Mouse (Mus musculus) lung, embryonic 14.5 days (tissue): ENCODE measurements around the gene Rnf185. TPM values are rescaled to one million over a fixed set of nuclear protein-coding genes. Genes with fewer than 3 reads are reported as not detected.

Source experiments
- ATAC-seq: fragments of 200-750 bp; cut with Nextera tagmentation; 2 replicates; pipeline ENCODE4 v1.8.0; 2017; ENCODE audit warnings: mild to moderate bottlenecking, moderate TSS enrichment, moderate library complexity; ENCODE audit not compliant: insufficient read depth
- DNase-seq: peaks from one replicate; pipeline ENCODE4 v3.0.0-alpha.2; 2015
- H3K27ac ChIP-seq: fragments of 300-500 bp; sonication (generic); 2 replicates; pipeline ENCODE4 v1.5.1; 2014; ENCODE audit warnings: low read depth, mild to moderate bottlenecking, moderate library complexity
- H3K27me3 ChIP-seq: fragments of 300-500 bp; sonication (generic); 2 replicates; pipeline ENCODE4 v1.6.1; 2014; ENCODE audit warnings: low read length, control low read depth; ENCODE audit not compliant: insufficient read depth
- H3K36me3 ChIP-seq: fragments of 300-500 bp; sonication (generic); 2 replicates; pipeline ENCODE4 v1.6.1; 2014; ENCODE audit warnings: control low read depth; ENCODE audit not compliant: insufficient read depth
- H3K4me1 ChIP-seq: fragments of 300-500 bp; sonication (generic); 2 replicates; pipeline ENCODE4 v1.6.1; 2014; ENCODE audit warnings: antibody characterized with exemption, control low read depth; ENCODE audit not compliant: insufficient read depth
- H3K4me2 ChIP-seq: fragments of 300-500 bp; sonication (generic); 2 replicates; pipeline ENCODE4 v1.6.1; 2014; ENCODE audit warnings: mild to moderate bottlenecking
- H3K4me3 ChIP-seq: fragments of 300-500 bp; sonication (generic); 2 replicates; pipeline ENCODE4 v1.5.1; 2014; ENCODE audit warnings: low read depth, low read length
- H3K9ac ChIP-seq: fragments of 300-500 bp; sonication (generic); 2 replicates; pipeline ENCODE4 v1.6.1; 2014
- H3K9me3 ChIP-seq: fragments of 300-500 bp; sonication (generic); 2 replicates; pipeline ENCODE4 v1.6.1; 2016; ENCODE audit warnings: low read depth, low read length, control low read depth
- CTCF ChIP-seq: IDR thresholded peaks from 2 replicates; pipeline ENCODE4 v1.5.1; 2016; ENCODE audit warnings: antibody characterized with exemption, low read depth
- WGBS: fragments of 180-500 bp; shearing (Covaris S2); extraction: QIAGEN DNeasy Blood & Tissue Kit; methylation state at CpG from one replicate; pipeline ENCODE4 v1.1.7; 2014; 5-methylcytosine and 5-hydroxymethylcytosine counted together
- polyA plus RNA-seq: library from polyadenylated mRNA; unstranded; fragments of >200 nt; fragmentation: Nextera tagmentation; extraction: Ambion mirVana; gene quantifications from 2 replicates; pipeline ENCODE4 v1.2.1, GENCODE M21; 2014

Rnf185 gene
- polyA plus RNA-seq, 1 experiment from 2014 or later: 37.9 TPM

DNA sequence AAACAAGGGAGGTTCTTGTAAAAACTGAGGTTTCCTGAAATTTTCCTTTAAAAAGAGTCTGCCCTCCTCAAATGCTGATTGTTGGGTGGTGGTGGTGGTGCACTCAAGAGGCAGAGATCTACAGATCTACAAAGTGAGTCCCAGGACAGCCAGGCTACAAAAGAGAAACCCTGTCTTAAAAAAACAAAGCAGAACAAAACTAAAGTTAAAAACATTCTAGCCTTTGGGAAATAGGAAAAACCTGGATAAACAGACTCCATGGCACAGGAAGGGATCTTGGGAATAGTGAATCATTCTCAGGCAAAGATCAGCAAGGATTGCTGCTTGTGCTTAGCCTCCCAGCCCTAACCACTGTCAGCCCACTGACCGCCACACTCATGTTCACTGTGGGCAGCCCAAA, 10.7 kb upstream of the Rnf185 start:
- Histone ChIP-seq H3K9ac (no peak overlapping the region), H3K27ac (no peak overlapping the region), H3K36me3 (no peaks in the 10 kb centered on the region), H3K4me3 (no peak overlapping the region), H3K4me1 (no peaks in the 10 kb centered on the region), H3K4me2 (no peak overlapping the region), H3K9me3 (no peaks in the 10 kb centered on the region), H3K27me3 (no peaks in the 10 kb centered on the region)
- no peak for TF ChIP-seq CTCF
- ATAC-seq (no peak), DNase-seq (no peak)
- WGBS: 91% methylated on average over 1 of the region's 1 CpGs

DNA sequence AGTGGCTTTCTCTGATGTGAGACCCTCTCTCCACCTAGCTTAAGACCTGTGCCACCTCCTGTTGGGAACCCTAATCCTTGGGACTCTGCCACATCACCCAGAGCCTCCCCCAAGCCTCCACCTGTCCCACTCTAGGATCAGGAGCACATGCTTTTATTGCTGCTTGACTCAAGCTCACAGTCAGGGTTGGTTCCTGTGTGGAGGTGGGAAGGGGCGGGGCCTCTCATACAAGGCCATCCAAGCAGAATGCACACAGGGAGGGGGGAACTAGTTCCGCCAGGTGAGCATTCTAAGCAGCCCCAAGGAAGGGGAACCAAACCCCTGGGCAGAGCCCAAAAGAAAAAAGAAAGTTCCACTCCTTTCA, 6.9 kb upstream of the Rnf185 start:
- no peaks in the 10 kb centered on the region for H3K4me1 ChIP-seq
- WGBS: 81% methylated on average over 2 of the region's 2 CpGs
- H3K36me3 ChIP-seq: peaks cover 3% of the 10 kb centered on the region; the same call in 1 of the 2 replicates
- ATAC-seq (no peak), DNase-seq (no peak)
- H3K4me3 ChIP-seq: no peak overlapping the region
- no peak for TF ChIP-seq CTCF
- H3K4me2 ChIP-seq: no peak overlapping the region
- H3K9me3 ChIP-seq: no peaks in the 10 kb centered on the region
- H3K9ac ChIP-seq: no peak overlapping the region
- H3K27me3 ChIP-seq: no peaks in the 10 kb centered on the region
- H3K27ac ChIP-seq: no peak overlapping the region

- Histone ChIP-seq H3K36me3 (peaks cover 3% of the 10 kb centered on the region; the same call in 1 of the 2 replicates), H3K4me2 (no peak overlapping the region), H3K4me3 (no peak overlapping the region), H3K27ac (no peak overlapping the region), H3K27me3 (no peaks in the 10 kb centered on the region), H3K9ac (no peak overlapping the region), H3K4me1 (no peaks in the 10 kb centered on the region), H3K9me3 (no peaks in the 10 kb centered on the region)
- no peak for DNase-seq
- TF ChIP-seq CTCF: no peak
- ATAC-seq: no peak
- 69% methylated on average over 8 of the region's 13 CpGs for WGBS
Measured at GRCm38 (mm10) chr11:3458428-3459104, 6.4 kb upstream of the Rnf185 start.

DNA sequence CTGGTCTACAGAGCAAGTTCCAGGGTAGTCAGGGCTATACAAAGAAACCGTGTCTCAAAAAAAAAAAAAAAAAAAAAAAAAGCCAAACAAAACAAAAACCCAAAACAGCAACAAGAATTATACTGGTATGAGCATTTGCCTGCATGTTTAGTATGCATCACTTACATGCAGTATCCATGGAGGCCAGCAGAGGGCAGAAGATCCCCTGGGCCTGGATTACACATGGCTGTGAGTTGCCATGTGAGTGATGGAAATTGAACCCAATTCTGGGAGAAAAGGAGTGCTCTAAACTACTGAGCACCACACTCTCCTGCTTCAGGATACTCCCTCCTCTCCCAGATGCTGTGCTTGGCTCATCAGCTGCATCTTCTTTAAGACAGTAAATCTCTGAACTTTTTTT, 4.2 kb upstream of the Rnf185 start:
- H3K9me3 ChIP-seq: no peaks in the 10 kb centered on the region
- no peak overlapping the region for H3K9ac ChIP-seq
- DNase-seq: peak; percentile 83
- TF ChIP-seq CTCF: peak; percentile 86
- H3K4me2 ChIP-seq: no peak overlapping the region
- peaks cover 3% of the 10 kb centered on the region; the same call in 1 of the 2 replicates for H3K36me3 ChIP-seq
- 22% methylated on average over 1 of the region's 1 CpGs for WGBS
- no peak overlapping the region for H3K4me3 ChIP-seq
- no peak overlapping the region for H3K27ac ChIP-seq
- ATAC-seq: no peak
- no peaks in the 10 kb centered on the region for H3K27me3 ChIP-seq
- H3K4me1 ChIP-seq: no peaks in the 10 kb centered on the region

- Histone ChIP-seq H3K4me1 (no peaks in the 10 kb centered on the region), H3K4me3 (no peak overlapping the region), H3K27ac (no peak overlapping the region), H3K4me2 (no peak overlapping the region), H3K36me3 (peaks cover 3% of the 10 kb centered on the region; the same call in 1 of the 2 replicates), H3K9me3 (no peaks in the 10 kb centered on the region), H3K27me3 (no peaks in the 10 kb centered on the region), H3K9ac (no peak overlapping the region)
- no peak for TF ChIP-seq CTCF
- DNase-seq: no peak
- no peak for ATAC-seq
- 90% methylated on average over 3 of the region's 3 CpGs for WGBS
Measured at GRCm38 (mm10) chr11:3454506-3454905, 2.3 kb upstream of the Rnf185 start.

DNA sequence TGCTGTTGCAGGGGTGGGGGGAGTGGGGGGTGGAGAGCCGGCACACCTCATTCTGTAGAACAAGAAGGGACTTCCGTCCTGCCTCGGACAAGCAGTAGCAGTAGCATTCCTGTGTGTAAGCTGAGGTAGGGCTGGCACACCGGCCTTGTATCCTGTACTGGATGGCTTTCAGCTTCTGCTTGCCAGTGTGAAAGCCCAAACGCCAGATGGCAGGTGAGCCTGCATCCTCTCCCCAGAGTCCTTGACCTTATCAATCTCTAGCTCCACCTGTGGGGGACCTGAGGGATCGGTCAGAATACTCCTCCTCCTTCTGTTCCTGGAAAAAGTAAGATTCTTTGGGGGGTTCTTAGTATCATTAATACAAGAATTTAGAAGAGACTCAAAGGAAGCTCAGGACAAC, 1.3 kb upstream of the Rnf185 start:
- H3K9me3 ChIP-seq: no peaks in the 10 kb centered on the region
- TF ChIP-seq CTCF: peak; percentile 32

GRCm38 (mm10) chr11:3452769-3453168, 606 bp upstream of the Rnf185 start:
- WGBS: under 1% methylated on average over 9 of the region's 9 CpGs
- peaks cover 3% of the 10 kb centered on the region; the same call in 1 of the 2 replicates for H3K36me3 ChIP-seq

More for the DNA sequence above, 1.3 kb upstream of the Rnf185 start:
- Histone ChIP-seq H3K36me3 (peaks cover 3% of the 10 kb centered on the region; the same call in 1 of the 2 replicates), H3K27ac (no peak overlapping the region), H3K27me3 (no peaks in the 10 kb centered on the region), H3K9ac (no peak overlapping the region), H3K4me2 (peak overlapping the region; percentile 93), H3K4me1 (no peaks in the 10 kb centered on the region), H3K4me3 (peak overlapping the region; percentile 86)
- ATAC-seq (no peak), DNase-seq (peak; percentile 13)
- 57% methylated on average over 6 of the region's 6 CpGs for WGBS

More at GRCm38 (mm10) chr11:3452769-3453168, 606 bp upstream of the Rnf185 start:
- no peak for TF ChIP-seq CTCF
- DNase-seq: peak; percentile 54
- no peaks in the 10 kb centered on the region for H3K4me1 ChIP-seq
- H3K4me2 ChIP-seq: peak overlapping the region; percentile 93
- H3K4me3 ChIP-seq: peak overlapping the region; percentile 86
- H3K9me3 ChIP-seq: no peaks in the 10 kb centered on the region
- H3K27ac ChIP-seq: peak overlapping the region; percentile 95
- H3K27me3 ChIP-seq: no peaks in the 10 kb centered on the region
- peak overlapping the region; percentile 87 for H3K9ac ChIP-seq
- ATAC-seq: peak; percentile 55
